19 mouse cellular contexts compared by ENCODE assay signal in the genomic region with DNA sequence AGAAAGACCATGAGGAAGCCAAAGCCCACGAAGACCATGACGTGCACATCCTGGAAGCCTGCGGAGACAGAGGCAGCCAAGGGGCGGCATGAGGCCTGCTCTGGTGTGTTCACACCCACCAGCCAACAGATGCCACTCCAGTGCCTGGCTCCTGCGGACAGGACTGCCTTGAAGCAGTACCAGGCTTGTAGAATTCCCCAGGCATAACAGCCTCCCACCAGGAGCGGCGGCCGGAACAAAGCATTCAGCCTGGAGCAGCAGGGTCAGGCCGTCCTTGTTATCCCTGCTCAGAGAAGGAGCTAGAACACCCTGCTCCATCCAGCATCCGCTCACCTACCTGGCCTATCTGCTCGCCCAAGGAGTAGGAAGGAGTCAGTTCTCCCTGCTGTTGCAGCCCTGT. TPM values are rescaled to one million over a fixed set of nuclear protein-coding genes. Genes with fewer than 3 reads are reported as not detected.
"Had no signal": no experiment of that assay in that cellular context is flagged by ENCODE, and none has a peak within 500 bp of the region (broad histone marks: within the 10 kb centered on the region; RNA-seq: fewer than 3 reads in every experiment).

No protein-coding gene starts in this region.

- H3K9ac ChIP-seq: liver, embryonic 15.5 days; stomach, embryonic 15.5 days had no signal

- H3K4me2 ChIP-seq: liver, embryonic 11.5 days; liver, embryonic 15.5 days; stomach, embryonic 15.5 days had no signal

- ATAC-seq: intestine, postnatal 0 days; lung, postnatal 0 days; midbrain, embryonic 16.5 days had no signal

- H3K27ac ChIP-seq: layer of hippocampus, adult 2 months; liver, embryonic 15.5 days; stomach, embryonic 15.5 days had no signal

- DNase-seq: kidney, adult 8-10 months; kidney, postnatal 36 days; left cerebral cortex, postnatal 4 days; lung, adult 2 months; lung, postnatal 36 days; right cerebral cortex, postnatal 14 days; thymus, postnatal 36 days had no signal

- H3K36me3 ChIP-seq: liver, embryonic 15.5 days; stomach, embryonic 15.5 days had no signal

- H3K9me3 ChIP-seq: liver, embryonic 15.5 days; stomach, embryonic 15.5 days had no signal

- H3K4me1 ChIP-seq: stomach, embryonic 15.5 days had no signal

- H3K4me3 ChIP-seq: layer of hippocampus, adult 2 months; liver, embryonic 15.5 days; stomach, embryonic 15.5 days had no signal

RNA-seq across cellular contexts. Expression of a gene that starts 6.1 kb away (rescaled TPM):
- total RNA-seq: layer of hippocampus, adult 2 months; layer of hippocampus, postnatal 14 days; left cerebral cortex, adult 18-20 months; megakaryocyte progenitor cell, adult 5-6 weeks had no signal

RNA-seq across cellular contexts. Expression of a gene that starts 38.6 kb away (rescaled TPM):
- total RNA-seq: layer of hippocampus, postnatal 14 days had no signal
- polyA plus RNA-seq: neural tube, embryonic 11.5 days; spleen, adult 2 months had no signal
